Comparison of ENCODE assay signal across 7 mouse cellular contexts in genomic region chr17:84190885-84191284, GRCm38 (mm10). TPM values are rescaled to one million over a fixed set of nuclear protein-coding genes. Genes with fewer than 3 reads are reported as not detected.
DNase-seq lines count a peak whose midpoint lies in the region; ATAC-seq and TF ChIP-seq lines count a peak whose summit lies in the region.

No protein-coding gene starts in this region.

- no peak for TF ChIP-seq EP300 in lung, postnatal 0 days (IDR thresholded peaks at IDR 0.05)

- peak; percentile 83 for DNase-seq in 416B (ENCODE audit: low read depth)
- DNase-seq in brain, embryonic 14.5 days (ENCODE audit: low read depth), result peak; percentile 78
- peak; percentile 72 to 81 for DNase-seq in frontal cortex, postnatal 25 days (ENCODE audit: low spot score in 2 of 2)
- DNase-seq in kidney, postnatal 25 days, result peak; percentile 84 to 93
- DNase-seq in lung, postnatal 0 days (ENCODE audit: low spot score), result peak; percentile 88

- no peak for TF ChIP-seq POLR2A in brain, embryonic 14.5 days (IDR thresholded peaks at IDR 0.05; ENCODE audit: borderline replicate concordance, extremely low read depth, insufficient read depth, insufficient read length, poor library complexity, severe bottlenecking)
- TF ChIP-seq POLR2A in small intestine, adult 2 months (IDR thresholded peaks at IDR 0.05; ENCODE audit: low read depth, low read length), result no peak

- TF ChIP-seq CTCF in brain, embryonic 14.5 days (IDR thresholded peaks at IDR 0.05; ENCODE audit: borderline replicate concordance, extremely low read depth, insufficient read depth, insufficient read length), result peak; percentile 98
- peak; percentile 95 for TF ChIP-seq CTCF in lung, postnatal 0 days (IDR thresholded peaks at IDR 0.05)
- peak; percentile 98 for TF ChIP-seq CTCF in small intestine, adult 2 months (IDR thresholded peaks at IDR 0.05; ENCODE audit: extremely low read depth, insufficient read length, insufficient replicate concordance, low read depth, low read length)

- H3K4me3 ChIP-seq in lung, postnatal 0 days (ENCODE audit: low read depth, low read length), result no peak overlapping the region
- no peak overlapping the region for H3K4me3 ChIP-seq in small intestine, adult 2 months (ENCODE audit: low read depth, low read length)

- no peaks in the 10 kb centered on the region for H3K9me3 ChIP-seq in lung, postnatal 0 days (ENCODE audit: low read length)

- WGBS in lung, postnatal 0 days, result 25% methylated on average over 8 of the region's 8 CpGs
- 6% methylated on average over 8 of the region's 8 CpGs for WGBS in small intestine, adult 2 months

- no peak overlapping the region for H3K9ac ChIP-seq in lung, postnatal 0 days (replicated peaks; ENCODE audit: low read depth)

- no peaks in the 10 kb centered on the region for H3K36me3 ChIP-seq in lung, postnatal 0 days (ENCODE audit: insufficient read depth, low read length)
- peaks cover 14% of the 10 kb centered on the region for H3K36me3 ChIP-seq in small intestine, adult 2 months (ENCODE audit: control insufficient read depth, insufficient read depth, low read length)

- no peaks in the 10 kb centered on the region for H3K27me3 ChIP-seq in lung, postnatal 0 days (replicated peaks; ENCODE audit: insufficient read depth, low read length)
- H3K27me3 ChIP-seq in small intestine, adult 2 months (ENCODE audit: control insufficient read depth, insufficient read depth, low read length), result no peaks in the 10 kb centered on the region

- no peak overlapping the region for H3K27ac ChIP-seq in lung, postnatal 0 days (ENCODE audit: low read length)
- H3K27ac ChIP-seq in small intestine, adult 2 months (ENCODE audit: insufficient read depth, low read depth, low read length), result no peak overlapping the region

- ATAC-seq in CD4-positive, CD25-positive, alpha-beta regulatory T cell, adult 4 months, result peak; percentile 26
- no peak for ATAC-seq in lung, postnatal 0 days

- H3K4me1 ChIP-seq in lung, postnatal 0 days (ENCODE audit: insufficient read depth, low read depth, low read length), result peaks cover 7% of the 10 kb centered on the region
- H3K4me1 ChIP-seq in small intestine, adult 2 months (ENCODE audit: control insufficient read depth, insufficient read depth, insufficient read length, low read length), result peaks cover 16% of the 10 kb centered on the region

- H3K4me2 ChIP-seq in lung, postnatal 0 days (replicated peaks; ENCODE audit: low read depth, low read length), result no peak overlapping the region

RNA-seq across cellular contexts. Expression of gene Zfp36l2, which starts 3.1 kb away (rescaled TPM):
- 10 to 100 TPM; 26.9 to 79.1 TPM for polyA plus RNA-seq in CD4-positive, CD25-positive, alpha-beta regulatory T cell, adult 4 months (2017; shearing (Covaris generic))
- polyA plus RNA-seq in brain, embryonic 14.5 days (2012; rRNA removed), result 19.9 and 24.5 TPM in 2 replicates
- 15.6 and 17.5 TPM in 2 replicates for polyA plus RNA-seq in lung, postnatal 0 days (2015; fragmentation: Nextera tagmentation; extraction: Ambion mirVana)
- 124 and 220 TPM in 2 replicates for polyA plus RNA-seq in small intestine, adult 2 months (2012; rRNA removed)
